Mouse (Mus musculus) hindbrain, postnatal 0 days (tissue): ENCODE data around the gene Pak6. TPM values are rescaled to one million over a fixed set of nuclear protein-coding genes. Genes with fewer than 3 reads are reported as not detected.

Source experiments
- ATAC-seq: fragments of 200-750 bp; cut with Nextera tagmentation; 2 replicates; pipeline ENCODE4 v1.8.0; 2017; ENCODE audit warnings: mild to moderate bottlenecking, moderate TSS enrichment, moderate library complexity
- DNase-seq: peaks from one replicate; pipeline ENCODE4 v3.0.0-alpha.2; 2015; ENCODE audit warnings: low spot score
- H3K27ac ChIP-seq: fragments of 300-500 bp; sonication (generic); 2 replicates; pipeline ENCODE4 v1.5.1; 2014; ENCODE audit warnings: mild to moderate bottlenecking
- H3K27me3 ChIP-seq: fragments of 300-500 bp; sonication (generic); 2 replicates; pipeline ENCODE4 v1.6.1; 2014; ENCODE audit warnings: low read length, mixed read lengths; ENCODE audit not compliant: insufficient read depth
- H3K36me3 ChIP-seq: fragments of 300-500 bp; sonication (generic); 2 replicates; pipeline ENCODE4 v1.6.1; 2014; ENCODE audit warnings: low read length, mixed read lengths; ENCODE audit not compliant: insufficient read depth
- H3K4me1 ChIP-seq: fragments of 300-500 bp; sonication (generic); 2 replicates; pipeline ENCODE4 v1.6.1; 2014; ENCODE audit warnings: antibody characterized with exemption, low read length, mixed read lengths; ENCODE audit not compliant: insufficient read depth
- H3K4me2 ChIP-seq: fragments of 300-500 bp; sonication (generic); 2 replicates; pipeline ENCODE4 v1.6.1; 2014; ENCODE audit warnings: low read depth, mild to moderate bottlenecking, low read length, moderate library complexity, mixed read lengths
- H3K4me3 ChIP-seq: fragments of 300-500 bp; sonication (generic); 2 replicates; pipeline ENCODE4 v1.5.1; 2014; ENCODE audit warnings: low read length
- H3K9ac ChIP-seq: fragments of 300-500 bp; sonication (generic); replicated peaks from 2 replicates; pipeline ENCODE4 v1.6.1; 2014; ENCODE audit warnings: mild to moderate bottlenecking, low read length, moderate library complexity, mixed read lengths
- H3K9me3 ChIP-seq: fragments of 300-500 bp; sonication (generic); 2 replicates; pipeline ENCODE4 v1.6.1; 2016; ENCODE audit warnings: low read length, mixed read lengths
- CTCF ChIP-seq: IDR thresholded peaks from 2 replicates; pipeline ENCODE4 v1.5.1; 2016; ENCODE audit warnings: antibody characterized with exemption, control low read depth, low read depth
- WGBS: fragments of 180-500 bp; shearing (Covaris S2); extraction: QIAGEN DNeasy Blood & Tissue Kit; methylation state at CpG from one replicate; pipeline ENCODE4 v1.1.7; 2014; 5-methylcytosine and 5-hydroxymethylcytosine counted together
- polyA plus RNA-seq: library from polyadenylated mRNA; unstranded; fragments of >200 nt; fragmentation: Nextera tagmentation; extraction: Ambion mirVana; gene quantifications from 2 replicates; pipeline ENCODE4 v1.2.1, GENCODE M21; 2015
- total RNA-seq: library from RNA; depleted of rRNA; stranded (reverse); fragments of >200 nt; gene quantifications from 2 replicates; pipeline ENCODE4 v1.2.3, GENCODE M21; 2014

The Pak6 gene
- total and polyA plus RNA-seq, 2 experiments from 2014 or later = 40.8 to 74.6 TPM

GRCm38 (mm10) chr2:118701971-118702882 is 39.1 kb downstream of the Pak6 start:
- H3K27ac ChIP-seq = no peak overlapping the region
- WGBS = 5% methylated on average over 49 of the region's 51 CpGs
- peaks cover 69% of the 10 kb centered on the region for H3K27me3 ChIP-seq
- peak overlapping the region; percentile 60 for H3K4me2 ChIP-seq
- H3K4me3 ChIP-seq = peak overlapping the region; percentile 38
- no peaks in the 10 kb centered on the region for H3K36me3 ChIP-seq
- no peak overlapping the region for H3K9ac ChIP-seq
- DNase-seq (no peak), ATAC-seq (no peak)
- no peaks in the 10 kb centered on the region for H3K9me3 ChIP-seq
- no peak for TF ChIP-seq CTCF
- H3K4me1 ChIP-seq = peaks cover 23% of the 10 kb centered on the region

GRCm38 (mm10) chr2:118702883-118703761 is 40.0 kb downstream of the Pak6 start:
- Histone ChIP-seq H3K27ac (no peak overlapping the region), H3K4me2 (peak overlapping the region; percentile 60), H3K36me3 (no peaks in the 10 kb centered on the region), H3K27me3 (peaks cover 75% of the 10 kb centered on the region), H3K9ac (peak overlapping the region; percentile 5; the same call in 1 of the 2 replicates), H3K4me1 (peaks cover 23% of the 10 kb centered on the region), H3K9me3 (no peaks in the 10 kb centered on the region), H3K4me3 (peak overlapping the region; percentile 38)
- 0 out of 2 replicates have a peak, but pooled peaks have one; percentile 14 for TF ChIP-seq CTCF
- ATAC-seq (peak; percentile 33; the same call in 1 of the 2 replicates), DNase-seq (no peak)
- WGBS = 2% methylated on average over 87 of the region's 93 CpGs

- Histone ChIP-seq H3K9me3 (no peaks in the 10 kb centered on the region), H3K27me3 (peaks cover 79% of the 10 kb centered on the region), H3K4me1 (peaks cover 23% of the 10 kb centered on the region), H3K4me3 (peak within 1 kb of the TSS; percentile 38), H3K9ac (peak within 1 kb of the TSS; percentile 5; the same call in 1 of the 2 replicates), H3K36me3 (no peaks in the 10 kb centered on the region), H3K27ac (no peak within 1 kb of the TSS), H3K4me2 (peak within 1 kb of the TSS; percentile 60)
- no peak for ATAC-seq
- no peak for TF ChIP-seq CTCF
- WGBS = 1% methylated on average over 50 of the region's 50 CpGs
- no peak for DNase-seq
Observed at GRCm38 (mm10) chr2:118703913-118704730, 41.0 kb downstream of the Pak6 start, which contains the start of gene Ankrd63. Gene Ankrd63, minus strand, starts transcription at chr2:118703963.

- Histone ChIP-seq H3K9me3 (no peaks in the 10 kb centered on the region), H3K36me3 (no peaks in the 10 kb centered on the region), H3K27ac (no peak overlapping the region), H3K9ac (no peak overlapping the region), H3K4me3 (no peak overlapping the region), H3K27me3 (peaks cover 75% of the 10 kb centered on the region), H3K4me1 (peaks cover 24% of the 10 kb centered on the region), H3K4me2 (no peak overlapping the region)
- 0 out of 2 replicates have a peak, but pooled peaks have one; percentile 8 for TF ChIP-seq CTCF
- ATAC-seq (no peak), DNase-seq (no peak)
- 17% methylated on average over 6 of the region's 6 CpGs for WGBS
Observed at GRCm38 (mm10) chr2:118706436-118706835, 43.3 kb downstream of the Pak6 start.

- no peak overlapping the region for H3K27ac ChIP-seq
- H3K4me2 ChIP-seq = no peak overlapping the region
- H3K9me3 ChIP-seq = no peaks in the 10 kb centered on the region
- DNase-seq = no peak
- no peak for TF ChIP-seq CTCF
- no peak overlapping the region for H3K9ac ChIP-seq
- 68% methylated on average over 4 of the region's 4 CpGs for WGBS
- no peaks in the 10 kb centered on the region for H3K36me3 ChIP-seq
- H3K4me3 ChIP-seq = no peak overlapping the region
- H3K27me3 ChIP-seq = peaks cover 63% of the 10 kb centered on the region
- peaks cover 19% of the 10 kb centered on the region for H3K4me1 ChIP-seq
- ATAC-seq = no peak
Observed at GRCm38 (mm10) chr2:118708472-118708871, 45.4 kb downstream of the Pak6 start.
